Mouse (Mus musculus) brown adipose tissue, adult 24 weeks (tissue): ENCODE measurements around the gene Syde2. TPM values are rescaled to one million over a fixed set of nuclear protein-coding genes. Genes with fewer than 3 reads are reported as not detected.
"Not testable (repeated sequence)": the region's sequence is repeated elsewhere in the genome, so short reads cannot be mapped to it uniquely, and the experiment has no call there.

ENCODE experiments used
- H3K27ac ChIP-seq: fragments of 200-500 bp; replicated peaks from 2 replicates; pipeline ENCODE4 v1.5.1; 2012; ENCODE audit warnings: low read depth, mild to moderate bottlenecking, low read length
- H3K4me1 ChIP-seq: fragments of 200-500 bp; 2 replicates; pipeline ENCODE4 v1.6.1; 2012; ENCODE audit warnings: low read length, mixed read lengths; ENCODE audit not compliant: control insufficient read depth, insufficient read depth, insufficient read length
- H3K4me3 ChIP-seq: fragments of 200-500 bp; 2 replicates; pipeline ENCODE4 v1.5.1; 2012; ENCODE audit warnings: low read depth, mild to moderate bottlenecking, low read length, moderate library complexity; ENCODE audit not compliant: insufficient read depth
- polyA plus RNA-seq: library from polyadenylated mRNA; stranded (reverse); fragments of >200 nt; gene quantifications from 2 replicates; pipeline ENCODE4 v1.2.4, GENCODE M21; 2012; ENCODE audit not compliant: missing spikeins, insufficient read depth, insufficient read length

Gene Syde2
- polyA plus RNA-seq, 1 experiment: 4.5 TPM

- peak overlapping the region; percentile 23 for H3K27ac ChIP-seq
- H3K4me1 ChIP-seq: no peaks in the 10 kb centered on the region; the same call in 1 of the 2 replicates
- peak overlapping the region; percentile 70 for H3K4me3 ChIP-seq
Measured at GRCm38 (mm10) chr3:145988684-145989575, 1.3 kb downstream of the Syde2 start.

GRCm38 (mm10) chr3:145989576-145990081 is 2.0 kb downstream of the Syde2 start:
- Histone ChIP-seq H3K4me1 (no peaks in the 10 kb centered on the region; the same call in 1 of the 2 replicates), H3K4me3 (peak overlapping the region; percentile 70), H3K27ac (peak overlapping the region; percentile 23)

- Histone ChIP-seq H3K4me1 (peaks cover 2% of the 10 kb centered on the region; the same call in 1 of the 2 replicates), H3K27ac (0 out of 2 replicates have a peak overlapping the region, but pooled peaks have one; percentile 15)
Measured at GRCm38 (mm10) chr3:145991130-145991529, 3.5 kb downstream of the Syde2 start.

GRCm38 (mm10) chr3:145991976-145992730 is 4.5 kb downstream of the Syde2 start:
- Histone ChIP-seq H3K4me1 (peaks cover 2% of the 10 kb centered on the region; the same call in 1 of the 2 replicates), H3K27ac (peak overlapping the region; percentile 12; the same call in 1 of the 2 replicates), H3K4me3 (0 out of 2 replicates have a peak overlapping the region, but pooled peaks have one; percentile 8)

More at GRCm38 (mm10) chr3:145991130-145991529, 3.5 kb downstream of the Syde2 start:
- H3K4me3 ChIP-seq: peak overlapping the region; percentile 22; the same call in 1 of the 2 replicates

- peak overlapping the region; percentile 12; the same call in 1 of the 2 replicates for H3K27ac ChIP-seq
Measured at GRCm38 (mm10) chr3:145992796-145993195, 5.1 kb downstream of the Syde2 start.

GRCm38 (mm10) chr3:145993481-145994201 is 6.0 kb downstream of the Syde2 start:
- H3K27ac ChIP-seq: no peak overlapping the region
- H3K4me1 ChIP-seq: peaks cover 2% of the 10 kb centered on the region; the same call in 1 of the 2 replicates
- no peak overlapping the region for H3K4me3 ChIP-seq

More at GRCm38 (mm10) chr3:145992796-145993195, 5.1 kb downstream of the Syde2 start:
- Histone ChIP-seq H3K4me3 (0 out of 2 replicates have a peak overlapping the region, but pooled peaks have one; percentile 8), H3K4me1 (peaks cover 2% of the 10 kb centered on the region; the same call in 1 of the 2 replicates)

GRCm38 (mm10) chr3:145995489-145995888 is 7.8 kb downstream of the Syde2 start:
- Histone ChIP-seq H3K4me3 (no peak overlapping the region), H3K27ac (no peak overlapping the region), H3K4me1 (peaks cover 2% of the 10 kb centered on the region; the same call in 1 of the 2 replicates)

GRCm38 (mm10) chr3:145996539-145996938 is 8.9 kb downstream of the Syde2 start:
- H3K27ac ChIP-seq, H3K4me3 ChIP-seq, H3K4me1 ChIP-seq: not testable (repeated sequence)

- Histone ChIP-seq H3K27ac (no peak overlapping the region), H3K4me1 (no peaks in the 10 kb centered on the region), H3K4me3 (no peak overlapping the region)
Measured at GRCm38 (mm10) chr3:146004347-146005051, 16.8 kb downstream of the Syde2 start.

- Histone ChIP-seq H3K4me3 (no peak overlapping the region), H3K4me1 (no peaks in the 10 kb centered on the region), H3K27ac (no peak overlapping the region)
Measured at GRCm38 (mm10) chr3:146007872-146008271, 20.2 kb downstream of the Syde2 start.

GRCm38 (mm10) chr3:146009859-146010645 is 22.4 kb downstream of the Syde2 start:
- H3K4me1 ChIP-seq: no peaks in the 10 kb centered on the region
- 0 out of 2 replicates have a peak overlapping the region, but pooled peaks have one; percentile 2 for H3K27ac ChIP-seq
- no peak overlapping the region for H3K4me3 ChIP-seq

GRCm38 (mm10) chr3:146010751-146011150 is 23.1 kb downstream of the Syde2 start:
- Histone ChIP-seq H3K4me3 (no peak overlapping the region), H3K27ac (no peak overlapping the region), H3K4me1 (no peaks in the 10 kb centered on the region)

- no peak overlapping the region for H3K27ac ChIP-seq
- H3K4me3 ChIP-seq: no peak overlapping the region
- H3K4me1 ChIP-seq: no peaks in the 10 kb centered on the region
Measured at GRCm38 (mm10) chr3:146011544-146012218, 24.0 kb downstream of the Syde2 start.
